Mouse (Mus musculus) yolk sac, embryonic 10.5 days (tissue): Measurements from ENCODE around the gene Ascl5.

Source experiments
- DNase-seq: peaks from one replicate; pipeline ENCODE4 v3.0.0-alpha.2; 2017; ENCODE audit warnings: low spot score

The Ascl5 gene

DNA sequence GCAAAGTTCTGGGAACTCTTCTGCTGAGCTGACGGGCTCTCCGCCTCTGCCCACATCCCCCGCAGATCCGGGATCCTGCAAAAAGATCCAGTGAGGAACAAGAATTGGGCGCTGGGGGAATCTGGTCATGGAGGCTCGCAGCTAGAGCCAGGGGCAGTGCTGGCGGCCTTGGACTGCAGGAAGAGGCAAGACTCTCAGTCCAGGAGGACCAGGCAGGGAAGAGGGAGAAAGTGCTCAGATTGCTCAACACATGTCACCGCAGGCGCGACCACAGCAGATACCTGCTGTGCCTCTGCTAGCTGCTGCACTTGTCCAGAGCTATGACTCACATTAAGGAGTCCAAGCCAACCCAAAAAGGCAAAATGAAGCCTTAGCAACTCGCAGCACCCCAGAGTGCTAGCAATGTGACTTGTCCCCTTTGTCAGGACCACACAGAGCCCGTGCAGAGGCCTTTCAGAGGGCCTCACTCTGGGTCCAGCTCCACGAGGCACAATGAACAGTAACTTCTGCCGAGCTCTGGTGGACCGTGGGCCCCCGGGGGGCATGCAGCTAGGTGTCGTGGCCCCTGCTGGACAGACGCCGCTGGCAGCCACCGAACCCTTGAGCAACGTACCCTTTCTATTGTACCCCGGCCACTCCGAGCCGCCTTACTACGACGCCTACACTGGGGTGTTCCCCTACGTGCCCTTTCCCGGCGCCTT, at the start of gene Ascl5:
Ascl5 (plus strand) TSS at position 493 of the 701 bp plus-strand sequence.
- no peak for DNase-seq

DNA sequence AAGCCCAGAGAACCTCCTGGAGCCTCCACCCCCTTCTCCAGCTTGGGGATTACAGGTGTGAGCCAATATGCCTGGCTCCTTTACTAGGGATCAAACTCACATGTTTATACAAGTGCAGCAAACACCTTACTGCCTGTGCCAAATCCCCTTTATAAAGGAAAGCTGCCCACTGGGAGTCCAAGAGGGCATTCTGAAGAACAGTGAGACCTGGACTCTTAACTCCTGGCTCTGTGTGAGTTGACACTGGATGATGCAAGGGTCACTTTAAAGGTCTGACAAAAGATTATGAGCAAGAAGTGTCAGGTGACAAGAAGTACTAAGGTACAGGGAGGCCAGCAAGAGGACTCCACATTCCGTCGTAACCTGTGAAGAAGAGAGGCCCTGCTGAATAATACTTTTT, 49.2 kb upstream of the Ascl5 start:
- DNase-seq, result peak; percentile 68

DNA sequence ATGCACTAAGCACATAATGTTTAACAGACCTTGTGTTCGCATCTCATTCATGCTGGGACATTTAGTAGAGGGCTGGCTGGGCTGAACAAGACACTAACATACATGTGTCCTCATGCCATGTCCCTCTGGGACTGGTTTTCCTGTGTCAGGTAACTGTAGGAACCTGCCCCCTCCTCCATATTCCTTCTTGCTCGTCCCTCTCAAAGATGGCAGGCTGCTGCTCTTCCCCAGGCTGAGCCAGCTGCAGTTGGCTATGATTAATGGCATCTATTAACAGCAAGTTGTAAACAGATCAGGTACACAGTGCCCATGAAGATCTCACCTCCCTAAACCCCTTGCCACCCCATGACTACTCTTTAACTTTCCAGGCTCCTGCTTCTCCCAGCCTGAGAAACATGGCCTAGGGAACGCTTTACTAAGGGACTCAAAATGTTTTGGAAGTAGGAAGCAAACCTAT, 44.3 kb upstream of the Ascl5 start, which contains the start of gene Igfn1:
Igfn1 (minus strand) TSS at position 51 of the 457 bp plus-strand sequence.
- DNase-seq, result no peak

DNA sequence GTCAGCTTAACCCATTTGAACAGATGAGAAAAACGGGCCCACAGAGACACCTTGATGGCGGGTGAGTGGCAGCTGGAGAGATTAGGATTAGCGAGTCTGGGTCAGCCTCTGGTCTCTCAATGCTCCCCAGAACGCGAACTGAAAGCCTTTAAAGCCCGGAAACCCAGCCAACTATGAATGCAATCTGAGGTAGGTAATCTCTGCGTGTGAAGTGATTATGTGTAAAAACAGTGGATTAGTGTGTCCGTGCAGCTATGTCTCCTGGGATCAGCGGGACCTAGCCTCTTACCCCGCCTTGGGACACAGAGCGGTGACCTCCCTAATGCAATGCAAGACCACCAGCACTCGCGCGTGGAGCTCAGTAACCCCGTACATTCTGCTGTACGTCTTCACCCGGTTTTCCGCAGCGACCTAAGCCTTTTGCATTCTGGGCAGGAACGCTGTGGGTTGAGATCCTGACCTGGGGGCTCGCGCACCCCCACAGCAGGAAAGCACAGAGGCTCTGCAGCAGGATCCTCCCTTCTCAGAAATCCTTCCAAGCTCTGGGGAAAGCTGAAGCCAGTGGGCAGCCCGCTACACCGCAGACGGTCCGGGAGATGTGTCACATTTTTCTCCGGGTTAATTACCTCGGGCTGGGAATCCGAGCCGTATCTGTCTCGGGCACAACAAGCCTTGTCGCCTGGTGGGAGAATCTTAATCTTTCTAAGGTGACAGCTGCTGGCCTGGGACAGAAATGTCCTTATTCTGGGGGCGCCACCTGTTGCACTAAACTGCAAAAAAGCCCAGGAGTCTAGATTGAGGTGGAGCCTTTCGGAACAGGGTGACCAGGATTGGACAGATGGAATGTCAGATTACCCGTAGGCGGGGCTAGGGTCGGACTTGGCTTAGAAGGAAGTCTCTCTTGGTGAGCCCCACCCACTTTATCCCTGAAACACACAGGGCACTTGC, 43.1 kb upstream of the Ascl5 start, which contains the start of gene Tmem9:
Tmem9 (plus strand) TSS at position 940 of the 948 bp plus-strand sequence.
- peak; percentile 93 for DNase-seq

DNA sequence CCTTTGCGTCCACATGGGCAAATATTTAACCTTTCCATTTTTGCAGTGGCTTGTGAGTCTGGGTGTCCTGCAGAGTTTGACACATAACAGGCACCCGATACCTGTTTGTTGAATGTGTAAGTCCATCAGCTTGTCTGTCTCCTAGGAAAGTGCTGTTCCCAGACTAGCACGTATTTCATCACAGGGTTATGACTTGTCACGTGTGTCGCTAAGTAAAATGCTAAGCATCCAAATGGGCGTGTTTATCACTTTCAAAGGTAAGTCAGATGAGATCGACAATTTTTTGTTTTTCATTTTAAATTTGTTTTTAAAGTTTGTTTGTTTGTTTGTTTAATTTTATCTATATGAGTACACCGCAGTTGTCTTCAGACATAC, 42.5 kb upstream of the Ascl5 start:
- no peak for DNase-seq

DNA sequence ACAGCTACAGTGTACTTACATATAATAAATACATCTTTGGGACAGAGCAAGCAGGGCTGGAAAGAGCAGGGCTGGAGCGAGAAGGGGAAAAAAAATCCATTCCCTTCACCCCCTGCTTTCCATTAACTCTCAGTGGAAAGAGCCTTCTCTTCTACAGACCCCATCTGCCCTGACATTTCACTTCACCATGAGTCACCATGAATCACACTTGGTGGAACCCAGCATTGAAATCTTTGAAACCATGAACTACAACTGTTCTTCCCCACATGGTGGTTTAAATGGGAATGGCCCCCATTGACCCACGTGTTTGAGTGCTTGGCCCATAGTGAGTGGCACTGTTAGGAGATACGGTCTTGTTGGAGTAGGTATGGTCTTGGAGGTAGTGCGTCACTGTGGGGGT, 40.4 kb upstream of the Ascl5 start:
- DNase-seq, result no peak

DNA sequence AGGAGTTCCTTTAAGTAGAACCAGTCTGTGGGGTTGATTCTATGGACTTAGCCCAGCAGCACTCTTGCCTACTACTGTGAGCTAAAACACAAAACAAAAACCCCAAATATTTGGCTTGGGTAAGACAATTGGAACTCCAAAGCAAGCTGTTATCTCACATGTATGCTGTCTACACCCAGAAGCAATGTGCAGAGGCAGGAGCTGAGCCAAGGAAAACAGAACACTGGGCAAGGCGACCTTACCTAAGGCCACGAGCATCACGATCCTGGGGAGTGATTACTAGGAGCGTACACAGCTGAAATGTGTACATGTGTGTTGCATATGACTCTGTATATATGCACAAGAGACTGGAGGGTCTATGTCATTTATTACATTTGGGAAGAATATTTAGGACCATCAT, 37.1 kb upstream of the Ascl5 start:
- DNase-seq, result no peak

DNA sequence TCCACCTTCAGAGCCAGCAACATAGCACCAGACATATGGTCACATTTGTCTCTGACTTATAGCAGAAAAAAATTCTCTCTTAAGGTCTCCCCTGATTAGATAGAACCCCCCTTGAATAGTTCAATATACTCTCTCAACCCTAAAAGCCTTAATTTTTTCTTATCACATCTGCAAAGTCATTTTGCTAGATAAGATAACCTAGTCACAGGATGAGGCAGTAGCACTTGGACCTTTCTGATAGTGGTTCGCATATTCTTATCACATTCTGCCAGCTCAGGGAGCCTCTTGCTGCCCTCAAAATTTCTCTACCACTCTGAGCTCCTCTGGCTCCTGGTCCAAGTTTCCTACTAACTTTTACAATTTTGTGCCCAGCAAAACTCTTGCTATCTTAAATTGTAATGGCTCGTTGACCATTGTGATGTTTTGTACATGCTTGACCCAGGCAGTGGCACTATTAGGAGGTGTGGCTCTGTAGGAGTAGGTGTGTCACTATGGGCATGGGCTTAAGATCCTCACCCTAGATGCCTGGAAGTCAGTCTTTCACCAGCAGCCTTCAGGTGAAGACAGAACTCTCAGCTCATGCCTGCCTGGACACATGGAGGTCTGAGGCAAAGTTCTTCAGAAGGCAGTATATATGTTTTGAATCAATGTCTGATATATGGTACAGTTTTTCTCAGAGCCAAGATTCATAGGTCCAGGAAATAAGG, 35.7 kb upstream of the Ascl5 start:
- no peak for DNase-seq

DNA sequence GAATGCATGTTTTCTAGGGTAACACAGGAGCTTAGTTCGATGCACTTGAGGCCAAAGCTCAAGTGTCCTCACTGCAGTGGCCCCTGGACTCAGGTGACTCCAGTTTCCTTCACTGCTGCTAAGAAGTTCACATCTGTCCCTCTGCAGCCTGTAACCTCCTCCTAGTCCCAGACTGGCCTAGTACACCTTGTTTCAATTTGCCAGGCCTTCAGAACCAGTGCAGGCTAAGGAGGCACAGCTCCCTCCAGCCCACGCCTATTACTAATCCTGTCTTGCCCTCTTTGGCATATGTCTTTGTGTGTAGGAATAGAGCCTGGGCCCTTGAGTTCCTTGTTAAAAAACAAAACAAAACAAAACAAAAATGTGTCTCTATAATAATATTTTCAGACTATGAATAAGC, 33.3 kb upstream of the Ascl5 start:
- DNase-seq, result peak; percentile 18

DNA sequence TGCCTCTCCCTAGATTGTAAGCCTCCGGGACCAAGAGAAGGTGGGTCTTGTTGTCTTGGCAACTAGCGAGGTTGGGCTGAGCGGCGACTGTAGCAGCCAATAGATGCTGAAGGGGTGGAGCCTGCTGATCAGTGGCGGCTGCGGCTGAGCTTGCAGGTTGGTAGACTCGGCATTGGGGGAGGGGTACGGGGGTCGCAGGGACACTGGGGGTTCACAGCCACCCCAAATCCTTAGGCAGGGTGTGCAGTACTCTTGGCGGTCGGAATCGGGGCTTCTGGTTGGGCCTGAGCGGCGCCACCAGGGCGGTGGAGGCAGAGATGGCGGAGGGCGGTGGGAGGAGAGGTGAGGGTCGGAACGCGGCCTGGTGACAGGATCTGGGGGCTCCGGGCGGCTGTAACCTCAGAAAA, 32.7 kb upstream of the Ascl5 start:
- DNase-seq, result peak; percentile 95

DNA sequence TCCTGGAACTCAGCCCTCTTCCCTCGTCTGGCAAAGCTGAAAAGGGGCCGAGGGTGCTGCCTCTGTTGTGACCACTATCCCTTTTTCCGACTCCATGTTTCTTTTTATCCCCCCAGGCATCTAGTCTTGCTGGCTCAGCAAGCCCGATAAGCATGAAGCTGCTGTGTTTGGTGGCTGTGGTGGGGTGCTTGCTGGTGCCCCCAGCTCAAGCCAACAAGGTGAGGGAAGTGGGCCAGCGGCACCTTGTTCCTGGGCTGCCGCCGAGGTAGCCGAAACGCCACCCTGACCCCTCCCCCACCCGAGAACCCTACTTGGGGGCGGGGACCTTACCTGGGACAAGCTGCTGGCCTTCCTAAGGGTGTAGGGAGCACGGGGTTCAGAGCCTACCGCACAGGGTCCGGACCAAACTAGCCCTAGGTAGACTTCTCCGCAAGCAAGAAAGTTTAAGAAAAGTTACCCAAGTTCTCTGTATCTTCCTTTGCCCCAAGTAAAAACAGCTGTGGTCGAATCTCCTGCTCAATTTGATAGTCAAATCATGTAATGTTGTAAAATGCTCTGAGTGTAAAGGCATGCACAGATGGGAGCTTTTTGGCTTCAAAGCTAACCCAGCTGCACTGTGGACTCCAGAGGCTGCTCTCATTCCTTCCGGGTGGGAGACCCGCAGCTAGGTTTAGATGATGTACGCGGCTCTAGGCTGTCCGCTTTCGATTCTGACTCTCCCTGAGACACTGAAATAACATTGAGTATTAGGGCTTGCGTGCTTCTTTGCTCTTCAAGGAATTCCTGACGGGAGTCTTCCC, 32.0 kb upstream of the Ascl5 start:
- peak; percentile 73 for DNase-seq

DNA sequence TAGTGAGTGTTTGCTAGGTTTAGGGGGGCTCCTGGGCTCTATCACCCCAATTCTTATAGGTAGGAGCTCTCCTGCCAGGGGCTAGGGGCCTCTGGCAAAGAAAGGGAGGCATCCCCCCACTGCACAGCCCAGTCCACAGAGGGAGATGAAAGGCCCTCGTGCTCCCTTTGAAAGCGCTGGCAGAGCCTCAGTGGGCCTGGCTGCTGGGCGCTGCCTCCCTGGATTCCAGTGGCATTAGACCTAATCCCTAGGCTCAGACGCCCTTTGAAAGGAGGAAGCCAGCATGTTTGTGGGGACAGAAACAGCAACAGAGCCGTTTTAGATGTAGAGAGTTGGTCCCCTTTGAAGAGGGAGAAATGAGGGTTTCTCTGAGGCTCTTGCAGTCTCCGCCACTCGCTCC, 20.4 kb upstream of the Ascl5 start:
- DNase-seq, result no peak

DNA sequence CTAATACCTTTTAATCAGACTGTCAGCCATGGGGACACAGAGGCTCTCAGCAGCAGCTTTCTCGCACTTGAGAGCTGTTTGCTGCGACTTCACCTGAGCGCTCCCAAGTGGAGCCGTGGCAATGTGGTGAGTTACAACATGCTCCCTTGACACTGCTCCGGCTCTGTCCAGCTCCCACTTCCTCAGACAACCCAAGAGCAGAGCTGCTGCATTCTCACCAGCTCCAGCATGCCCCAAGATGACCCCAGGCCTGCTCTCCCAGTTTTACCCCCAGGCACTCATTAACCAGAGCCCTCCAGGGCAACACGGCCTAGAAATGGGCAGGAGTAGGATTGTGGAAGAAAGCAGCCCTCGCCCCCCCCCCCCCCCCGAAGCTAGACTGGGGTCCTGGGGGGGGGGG, 18.9 kb upstream of the Ascl5 start:
- DNase-seq, result no peak

DNA sequence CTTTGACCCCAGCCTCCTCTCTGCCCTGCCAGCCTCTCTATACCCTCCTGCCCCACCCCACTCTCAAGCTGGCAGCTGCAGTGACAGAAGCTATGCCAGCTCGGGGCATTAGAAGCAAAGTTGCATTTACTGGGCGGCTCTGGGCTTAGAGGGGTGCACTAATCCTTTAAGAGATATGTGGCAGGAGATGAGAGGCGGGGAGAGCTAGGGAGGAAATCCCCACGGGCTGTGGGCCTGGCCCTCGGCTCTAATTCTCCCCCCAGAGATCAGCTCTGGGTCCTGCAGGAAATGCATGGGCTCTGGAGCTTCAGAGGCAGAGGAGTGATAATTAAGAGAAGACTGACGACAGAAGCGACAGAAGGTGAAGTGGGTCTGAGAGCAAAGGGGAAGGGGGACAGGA, 17.6 kb upstream of the Ascl5 start:
- no peak for DNase-seq

DNA sequence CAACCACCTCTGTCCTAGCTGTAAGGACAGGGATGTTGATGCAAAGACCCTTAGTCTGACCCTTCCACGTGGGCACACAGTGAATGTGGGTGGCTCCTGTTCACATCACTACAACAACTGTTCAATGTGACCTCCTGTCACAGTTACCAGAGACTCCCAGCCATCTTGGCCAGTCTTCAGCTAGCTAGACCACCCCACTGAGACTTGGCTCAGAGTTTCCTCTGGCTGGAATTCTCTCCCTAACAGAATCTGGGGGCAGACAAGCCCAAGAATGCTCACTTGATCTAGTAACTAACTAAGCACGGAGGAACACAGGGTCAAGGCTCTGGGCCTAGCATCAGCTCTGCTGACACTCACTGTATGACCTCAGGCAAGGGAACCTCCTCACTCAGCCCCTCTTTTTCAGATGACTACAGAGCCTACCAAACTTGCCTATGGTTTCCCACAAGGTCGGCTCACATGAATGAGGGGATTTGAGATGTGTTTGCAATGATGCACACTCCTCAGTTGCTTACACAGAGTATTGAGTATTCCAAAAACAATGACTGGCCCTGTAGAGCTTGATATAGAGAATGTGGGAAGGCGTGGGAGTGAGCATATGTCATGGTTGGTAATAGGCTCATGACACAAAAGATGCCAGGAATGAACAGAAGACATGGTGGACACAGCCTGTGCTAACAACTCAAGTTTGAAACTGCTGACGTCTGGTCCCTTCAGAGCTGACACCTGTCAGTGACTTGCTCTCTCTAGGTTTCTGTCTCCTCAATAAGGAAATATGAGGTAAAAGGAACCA, 11.7 kb upstream of the Ascl5 start:
- DNase-seq, result no peak

DNA sequence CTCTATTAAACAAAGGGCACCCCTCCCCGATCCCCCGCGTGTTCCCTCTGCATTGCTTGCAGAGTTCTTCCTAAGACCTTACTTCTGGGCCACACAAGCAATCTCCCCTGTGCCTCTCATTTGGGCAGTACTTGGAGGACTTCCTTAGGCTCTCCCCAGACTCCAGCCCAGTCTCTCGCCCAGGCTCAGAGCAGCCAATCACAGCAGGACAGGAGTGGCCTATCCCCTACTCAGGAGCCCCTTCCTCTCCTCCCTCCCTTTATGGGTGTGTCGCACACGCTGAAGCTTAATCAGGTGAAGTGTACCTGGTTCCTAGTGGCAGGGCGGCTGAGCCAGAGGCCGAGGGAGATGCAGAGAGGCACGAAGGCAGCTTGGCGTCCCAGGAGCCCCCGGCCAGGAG, 10.2 kb upstream of the Ascl5 start:
- no peak for DNase-seq

DNA sequence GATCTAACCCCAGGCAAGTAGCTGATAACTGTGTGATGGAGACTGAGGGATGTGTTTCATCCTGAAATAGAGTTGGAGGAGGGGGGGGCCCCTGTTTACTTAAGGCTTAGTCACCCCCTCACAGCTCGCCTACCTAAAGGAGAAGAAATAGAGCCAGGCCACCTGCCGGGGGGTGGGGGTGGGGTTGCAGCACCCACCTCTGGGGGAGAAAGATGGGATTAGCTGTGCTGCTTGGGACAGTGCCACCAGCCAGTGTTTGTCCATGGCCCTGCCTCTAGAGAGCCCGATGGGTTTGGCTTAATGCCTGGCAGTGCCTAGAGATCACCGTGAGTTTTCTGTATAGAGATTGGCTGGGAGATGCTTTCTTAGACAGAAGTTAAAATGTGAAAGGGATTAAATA, 9.7 kb upstream of the Ascl5 start:
- DNase-seq, result no peak

DNA sequence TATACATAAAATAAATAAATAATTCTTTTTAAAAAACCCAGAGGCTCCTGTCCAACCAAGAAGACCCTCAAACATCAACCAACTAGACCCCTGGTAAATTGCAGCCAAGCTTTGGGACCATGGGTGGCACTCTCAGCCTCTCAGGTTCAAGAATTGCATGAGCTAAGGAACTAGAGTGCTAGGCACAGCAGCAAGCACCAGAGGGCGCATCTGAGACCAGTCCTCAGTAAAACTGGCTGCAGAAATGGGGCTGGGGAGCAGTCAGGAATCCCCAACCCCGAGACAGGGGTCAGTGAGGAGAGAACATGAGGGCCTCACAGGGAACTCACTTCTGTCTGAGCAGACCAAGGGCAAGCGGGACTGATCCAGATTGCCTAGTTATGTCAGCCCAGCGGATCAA, 4.8 kb upstream of the Ascl5 start:
- no peak for DNase-seq

DNA sequence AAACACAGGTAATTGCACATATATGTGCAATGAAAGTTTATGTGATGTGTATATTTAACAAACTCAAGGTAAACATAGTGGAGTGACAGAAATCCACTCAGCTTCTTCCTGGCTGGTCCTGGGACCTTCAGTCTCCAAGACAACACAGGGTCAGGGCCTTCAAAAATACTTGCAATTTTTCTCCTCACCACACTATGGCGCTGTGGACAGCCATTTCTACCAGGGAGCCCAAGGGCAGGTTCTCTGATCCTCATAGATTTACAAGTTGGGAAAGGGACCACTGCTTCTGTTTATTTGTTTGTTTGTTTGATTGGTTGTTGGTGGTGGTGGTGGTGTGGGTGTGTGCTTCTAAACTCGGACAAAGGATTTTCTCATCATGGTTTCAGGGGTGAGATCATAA, 3.2 kb upstream of the Ascl5 start:
- DNase-seq, result no peak

DNA sequence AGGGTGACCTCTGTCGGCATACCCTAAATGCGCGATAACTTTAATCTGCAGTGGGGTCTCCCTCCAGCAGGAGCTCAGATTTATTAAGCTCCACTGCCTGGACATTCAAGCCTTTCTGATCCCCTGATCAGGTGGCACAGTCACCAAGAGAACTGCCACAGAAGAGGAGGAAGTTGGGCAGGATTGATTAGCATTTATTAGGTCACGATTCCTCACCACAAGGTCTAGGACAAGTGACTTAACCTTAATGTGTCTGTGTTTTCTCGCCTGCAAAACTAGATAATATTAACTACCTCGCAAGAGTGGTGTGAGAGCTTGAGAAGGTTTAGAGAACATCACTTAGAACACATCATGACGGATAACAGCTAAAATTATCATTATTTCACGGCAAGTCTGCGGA, 2.7 kb upstream of the Ascl5 start:
- no peak for DNase-seq

DNA sequence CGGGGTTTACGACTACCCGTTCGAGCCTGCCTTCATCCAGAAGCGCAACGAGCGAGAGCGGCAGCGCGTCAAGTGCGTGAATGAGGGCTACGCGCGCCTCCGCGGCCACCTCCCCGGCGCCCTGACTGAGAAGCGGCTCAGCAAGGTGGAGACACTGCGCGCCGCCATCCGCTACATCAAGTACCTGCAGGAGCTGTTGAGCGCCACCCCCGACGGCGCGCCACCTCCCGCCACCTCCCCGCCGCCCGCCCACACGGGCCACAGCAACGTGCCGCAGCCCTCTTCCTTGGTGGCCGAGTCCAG, 360 bp downstream of the Ascl5 start:
- no peak for DNase-seq
